Mouse (Mus musculus) adrenal gland, postnatal 10 days (tissue): ENCODE results near the gene Mdp1. TPM values are rescaled to one million over a fixed set of nuclear protein-coding genes. Genes with fewer than 3 reads are reported as not detected.

ENCODE experiments used
- DNase-seq: peaks from one replicate; pipeline ENCODE4 v3.0.0; 2021; ENCODE audit warnings: mixed read lengths
- total RNA-seq, 2 experiments: library from RNA; stranded (reverse); gene quantifications; 2 replicates each; pipeline ENCODE4 v1.2.3; 2021

The Mdp1 gene
- total RNA-seq, 2 experiments from 2014 or later = 42.4 to 51.7 TPM

GRCm38 (mm10) chr14:55643060-55643907 lies 17.0 kb downstream of the Mdp1 start, which contains the start of gene Tm9sf1:
TSS of gene Tm9sf1 (minus strand) at chr14:55643806.
- peak; percentile 89 for DNase-seq

- no peak for DNase-seq
Measured at GRCm38 (mm10) chr14:55642679-55643059, 17.6 kb downstream of the Mdp1 start.

GRCm38 (mm10) chr14:55641291-55641690 lies 19.0 kb downstream of the Mdp1 start:
- DNase-seq = no peak

GRCm38 (mm10) chr14:55640816-55641215 lies 19.5 kb downstream of the Mdp1 start:
- no peak for DNase-seq

- DNase-seq = no peak
Measured at GRCm38 (mm10) chr14:55637795-55638194, 22.5 kb downstream of the Mdp1 start, which contains the start of gene Gm49378. TSS of gene Gm49378 (minus strand) at chr14:55637895.

GRCm38 (mm10) chr14:55635523-55636007 lies 24.7 kb downstream of the Mdp1 start, which contains the start of gene Ipo4:
TSS of gene Ipo4 (minus strand) at chr14:55635957.
- peak; percentile 93 for DNase-seq

- peak; percentile 54 for DNase-seq
Measured at GRCm38 (mm10) chr14:55634874-55635522, 25.3 kb downstream of the Mdp1 start.

GRCm38 (mm10) chr14:55629312-55629711 lies 31.0 kb downstream of the Mdp1 start:
- peak; percentile 74 for DNase-seq

- DNase-seq = no peak
Measured at GRCm38 (mm10) chr14:55628077-55628827, 32.1 kb downstream of the Mdp1 start.

GRCm38 (mm10) chr14:55618486-55619195 lies 41.7 kb downstream of the Mdp1 start:
- DNase-seq = no peak

GRCm38 (mm10) chr14:55617822-55618221 lies 42.5 kb downstream of the Mdp1 start, which contains the start of gene Rec8:
TSS of gene Rec8 (plus strand) at chr14:55618037.
- DNase-seq = peak; percentile 44

GRCm38 (mm10) chr14:55616844-55617243 lies 43.5 kb downstream of the Mdp1 start:
- DNase-seq = no peak

- DNase-seq = no peak
Measured at GRCm38 (mm10) chr14:55615876-55616275, 44.4 kb downstream of the Mdp1 start.

- no peak for DNase-seq
Measured at GRCm38 (mm10) chr14:55614565-55615178, 45.6 kb downstream of the Mdp1 start.

- DNase-seq = no peak
Measured at GRCm38 (mm10) chr14:55613346-55613745, 47.0 kb downstream of the Mdp1 start.

- no peak for DNase-seq
Measured at GRCm38 (mm10) chr14:55608339-55608738, 52.0 kb downstream of the Mdp1 start.

Other genes with a start within 250 kb of the Mdp1 start
- 100 to 1,000 TPM; 153 to 177 TPM for gene Dhrs4, start 181.8 kb downstream of the Mdp1 start, total RNA-seq
- 1 to 10 TPM; 5.3 to 8.5 TPM for gene Carmil3, start 169.9 kb downstream of the Mdp1 start, total RNA-seq
- gene Cpne6, start 150.1 kb downstream of the Mdp1 start, total RNA-seq = under 1 TPM; 0.09 to 0.61 TPM
- not detected for gene Nrl, start 135.5 kb downstream of the Mdp1 start, total RNA-seq
- gene Pck2, start 120.2 kb downstream of the Mdp1 start, total RNA-seq = 10 to 100 TPM; 45.2 to 51.4 TPM
- gene Dcaf11, start 100.5 kb downstream of the Mdp1 start, total RNA-seq = 10 to 100 TPM; 85.2 to 89.5 TPM
- gene A730061H03Rik, start 100.1 kb downstream of the Mdp1 start, total RNA-seq = under 1 TPM in 1 of 2 experiments, not detected in 1; 0.66 TPM
- gene Fitm1, start 84.9 kb downstream of the Mdp1 start, total RNA-seq = 10 to 100 TPM; 11.0 to 38.6 TPM
- 100 to 1,000 TPM; 293 to 337 TPM for gene Psme1, start 82.4 kb downstream of the Mdp1 start, total RNA-seq
- 10 to 100 TPM; 43.9 to 57.2 TPM for gene Emc9, start 75.2 kb downstream of the Mdp1 start, total RNA-seq
- gene Psme2, start 69.4 kb downstream of the Mdp1 start, total RNA-seq = 100 to 1,000 TPM; 349 to 362 TPM
- 10 to 100 TPM; 26.7 to 36.2 TPM for gene Rnf31, start 68.8 kb downstream of the Mdp1 start, total RNA-seq
- 10 to 100 TPM in 1 of 2 experiments, 1 to 10 TPM in 1; 9.7 to 13.3 TPM for gene Irf9, start 56.9 kb downstream of the Mdp1 start, total RNA-seq
- 1 to 10 TPM; 2.0 to 2.9 TPM for gene Rec8, start 42.5 kb downstream of the Mdp1 start, total RNA-seq
- gene Ipo4, start 24.6 kb downstream of the Mdp1 start, total RNA-seq = 10 to 100 TPM; 72.1 to 82.4 TPM
- 1 to 10 TPM; 1.1 to 3.8 TPM for gene Gm49378, start 22.6 kb downstream of the Mdp1 start, total RNA-seq
- 10 to 100 TPM; 69.7 to 75.9 TPM for gene Tm9sf1, start 16.7 kb downstream of the Mdp1 start, total RNA-seq
- gene Tssk4, start 10.3 kb downstream of the Mdp1 start, total RNA-seq = 1 to 10 TPM in 1 of 2 experiments, under 1 TPM in 1; 0.93 to 3.0 TPM
- gene Gmpr2, start 11.4 kb upstream of the Mdp1 start, total RNA-seq = 10 to 100 TPM; 21.2 to 26.8 TPM
- gene Nedd8, start 11.6 kb upstream of the Mdp1 start, total RNA-seq = 100 to 1,000 TPM; 280 to 307 TPM
- gene Tinf2, start 21.3 kb upstream of the Mdp1 start, total RNA-seq = 10 to 100 TPM; 19.5 to 23.1 TPM
- 1 to 10 TPM; 1.3 to 2.0 TPM for gene Tgm1, start 53.4 kb upstream of the Mdp1 start, total RNA-seq
- gene Rabggta, start 61.8 kb upstream of the Mdp1 start, total RNA-seq = 10 to 100 TPM; 16.8 to 21.5 TPM
- gene Dhrs1, start 85.2 kb upstream of the Mdp1 start, total RNA-seq = 10 to 100 TPM; 77.4 to 82.0 TPM
- 10 to 100 TPM; 17.1 to 18.9 TPM for gene Nop9, start 85.2 kb upstream of the Mdp1 start, total RNA-seq
- 10 to 100 TPM; 14.2 to 23.3 TPM for gene Cideb, start 98.0 kb upstream of the Mdp1 start, total RNA-seq
- gene Ltb4r2, start 100.9 kb upstream of the Mdp1 start, total RNA-seq = under 1 TPM; 0.12 to 0.54 TPM
- 1 to 10 TPM; 1.4 to 1.6 TPM for gene Ltb4r1, start 105.5 kb upstream of the Mdp1 start, total RNA-seq
- 10 to 100 TPM; 10.3 to 12.6 TPM for gene Adcy4, start 123.6 kb upstream of the Mdp1 start, total RNA-seq
- 1 to 10 TPM; 8.3 to 9.1 TPM for gene Ripk3, start 128.4 kb upstream of the Mdp1 start, total RNA-seq
- 10 to 100 TPM; 23.5 to 28.2 TPM for gene Nfatc4, start 162.6 kb upstream of the Mdp1 start, total RNA-seq
- gene Nynrin, start 193.5 kb upstream of the Mdp1 start, total RNA-seq = 10 to 100 TPM; 20.7 to 24.4 TPM
- gene Cbln3, start 223.9 kb upstream of the Mdp1 start, total RNA-seq = under 1 TPM; 0.15 to 0.48 TPM
- gene Khnyn, start 224.4 kb upstream of the Mdp1 start, total RNA-seq = 10 to 100 TPM; 17.1 to 23.8 TPM
- 100 to 1,000 TPM in 1 of 2 experiments, 10 to 100 TPM in 1; 90.9 to 109 TPM for gene Sdr39u1, start 239.8 kb upstream of the Mdp1 start, total RNA-seq